Mouse (Mus musculus) embryonic facial prominence, embryonic 15.5 days (tissue): ENCODE data around the gene Cavin2. TPM values are rescaled to one million over a fixed set of nuclear protein-coding genes. Genes with fewer than 3 reads are reported as not detected.

Experiments used
- ATAC-seq: fragments of 200-750 bp; cut with Nextera tagmentation; 2 replicates; pipeline ENCODE4 v1.8.0; 2017; ENCODE audit warnings: low read depth, moderate TSS enrichment; ENCODE audit not compliant: insufficient number of reproducible peaks, low FRiP score, low TSS enrichment
- H3K27ac ChIP-seq: fragments of 300-500 bp; sonication (generic); replicated peaks from 2 replicates; pipeline ENCODE4 v1.5.1; 2015; ENCODE audit warnings: mild to moderate bottlenecking, inconsistent platforms
- H3K27me3 ChIP-seq: fragments of 300-500 bp; sonication (generic); 2 replicates; pipeline ENCODE4 v1.6.1; 2015; ENCODE audit warnings: inconsistent platforms
- H3K36me3 ChIP-seq: fragments of 300-500 bp; sonication (generic); 2 replicates; pipeline ENCODE4 v1.6.1; 2015; ENCODE audit warnings: mild to moderate bottlenecking, inconsistent platforms
- H3K4me1 ChIP-seq: fragments of 300-500 bp; sonication (generic); 2 replicates; pipeline ENCODE4 v1.6.1; 2015; ENCODE audit warnings: inconsistent platforms
- H3K4me2 ChIP-seq: fragments of 300-500 bp; sonication (generic); replicated peaks from 2 replicates; pipeline ENCODE4 v1.6.1; 2015; ENCODE audit warnings: mild to moderate bottlenecking, inconsistent platforms
- H3K4me3 ChIP-seq: fragments of 300-500 bp; sonication (generic); replicated peaks from 2 replicates; pipeline ENCODE4 v1.5.1; 2015; ENCODE audit warnings: mild to moderate bottlenecking, inconsistent platforms
- H3K9ac ChIP-seq: fragments of 300-500 bp; sonication (generic); 2 replicates; pipeline ENCODE4 v1.6.1; 2015; ENCODE audit warnings: inconsistent platforms
- H3K9me3 ChIP-seq: fragments of 300-500 bp; sonication (generic); replicated peaks from 2 replicates; pipeline ENCODE4 v1.6.1; 2016; ENCODE audit warnings: inconsistent platforms
- WGBS: fragments of 180-500 bp; shearing (Covaris S2); methylation state at CpG from one replicate; pipeline ENCODE4 v1.1.7; 2015; 5-methylcytosine and 5-hydroxymethylcytosine counted together
- polyA plus RNA-seq: library from polyadenylated mRNA; unstranded; fragments of >200 nt; fragmentation: Nextera tagmentation; extraction: Ambion mirVana; gene quantifications from 2 replicates; pipeline ENCODE4 v1.2.1, GENCODE M21; 2015

The Cavin2 gene
- polyA plus RNA-seq, 1 experiment from 2014 or later = 43.3 TPM

DNA sequence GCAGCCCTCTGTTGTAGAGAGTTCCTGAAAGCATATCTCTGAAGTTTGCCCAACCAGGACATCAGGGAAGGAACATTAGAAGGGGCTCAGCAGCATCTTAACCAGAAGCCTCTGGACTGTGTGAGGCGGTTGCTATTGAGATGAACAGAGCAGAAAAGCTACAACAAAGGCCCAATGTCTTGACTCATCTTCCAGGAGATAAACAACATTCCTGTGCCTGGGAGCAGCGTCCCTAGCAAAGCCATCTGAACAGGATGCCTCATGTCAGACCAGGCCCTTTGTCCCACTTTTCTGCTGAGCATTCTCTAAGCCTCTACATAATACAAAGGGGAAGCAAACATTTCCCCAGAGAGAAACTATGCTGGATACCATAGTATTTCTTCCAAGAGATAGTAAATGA, 26.6 kb downstream of the Cavin2 start:
- Histone ChIP-seq H3K27me3 (no peaks in the 10 kb centered on the region), H3K4me3 (no peak overlapping the region), H3K9ac (no peak overlapping the region), H3K4me2 (no peak overlapping the region), H3K4me1 (no peaks in the 10 kb centered on the region), H3K9me3 (no peaks in the 10 kb centered on the region), H3K27ac (no peak overlapping the region), H3K36me3 (no peaks in the 10 kb centered on the region)
- WGBS = 39% methylated on average over 2 of the region's 2 CpGs
- no peak for ATAC-seq

DNA sequence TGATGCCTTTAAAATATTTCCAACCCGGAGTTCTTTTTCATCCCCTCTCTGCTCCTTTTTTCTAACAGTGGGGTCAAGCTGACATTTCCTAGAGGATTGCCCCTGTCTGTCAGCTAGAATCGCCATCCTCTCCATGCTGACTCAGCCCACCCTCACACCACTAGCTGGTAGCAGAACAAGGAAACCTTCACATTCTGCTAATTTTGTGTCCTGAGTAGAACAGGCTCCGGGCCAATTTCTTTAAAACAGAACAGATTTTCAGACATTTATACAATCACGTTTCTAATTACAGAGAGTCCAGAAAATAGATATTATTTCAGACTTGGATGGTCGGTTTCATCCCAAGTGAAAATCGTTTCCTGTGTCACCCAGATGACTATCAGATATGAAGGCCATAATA, 34.6 kb downstream of the Cavin2 start:
- no peaks in the 10 kb centered on the region for H3K36me3 ChIP-seq
- no peaks in the 10 kb centered on the region for H3K27me3 ChIP-seq
- H3K4me3 ChIP-seq = no peak overlapping the region
- no peak for ATAC-seq
- WGBS = 37% methylated on average over 6 of the region's 6 CpGs
- no peak overlapping the region for H3K27ac ChIP-seq
- no peak overlapping the region for H3K4me2 ChIP-seq
- no peaks in the 10 kb centered on the region for H3K9me3 ChIP-seq
- no peak overlapping the region for H3K9ac ChIP-seq
- 0 out of 2 replicates have a peak, but pooled peaks cover 3% of the 10 kb centered on the region for H3K4me1 ChIP-seq

DNA sequence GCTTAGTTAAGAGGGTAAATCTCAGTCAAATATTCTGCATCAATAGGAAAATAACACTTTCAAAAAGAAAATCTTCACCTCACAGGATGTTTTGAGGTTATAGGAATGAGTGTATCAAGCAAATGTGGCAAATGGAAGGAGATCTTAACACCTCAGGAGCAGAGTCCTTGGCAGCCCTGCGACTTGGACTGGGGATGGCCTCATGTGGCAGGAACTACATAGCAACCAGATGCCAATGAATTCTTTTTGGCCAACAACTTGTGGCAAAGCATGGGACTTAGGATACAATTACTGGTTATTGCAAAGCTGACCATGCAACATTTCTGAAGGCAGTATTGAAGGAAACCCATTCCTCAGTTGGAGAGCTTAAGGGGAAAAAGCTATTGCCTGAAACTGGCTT, 39.6 kb downstream of the Cavin2 start:
- ATAC-seq = no peak
- Histone ChIP-seq H3K9me3 (no peaks in the 10 kb centered on the region), H3K9ac (no peak overlapping the region), H3K27me3 (no peaks in the 10 kb centered on the region), H3K4me3 (no peak overlapping the region), H3K27ac (no peak overlapping the region), H3K4me2 (no peak overlapping the region), H3K36me3 (no peaks in the 10 kb centered on the region), H3K4me1 (no peaks in the 10 kb centered on the region)
- 76% methylated on average over 1 of the region's 1 CpGs for WGBS

DNA sequence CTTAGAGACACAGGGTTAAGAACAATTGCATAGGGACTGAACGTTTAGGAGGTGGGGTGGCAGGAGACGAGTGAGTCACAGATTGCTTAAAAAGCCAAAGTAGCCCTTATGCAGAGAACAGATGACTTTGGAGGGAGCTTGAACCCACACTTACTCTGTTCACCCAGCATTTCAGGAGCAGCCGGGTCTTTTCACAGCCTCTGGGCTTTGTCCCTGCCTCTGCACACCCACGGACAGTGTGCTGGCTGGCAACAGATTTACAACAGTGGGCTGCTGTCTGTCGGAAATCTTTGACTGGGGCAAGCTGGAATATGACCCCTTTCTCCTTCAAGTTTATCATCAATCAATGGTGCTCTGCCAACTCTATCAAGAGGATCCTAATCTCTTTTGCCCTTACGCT, 44.1 kb downstream of the Cavin2 start:
- Histone ChIP-seq H3K27me3 (no peaks in the 10 kb centered on the region), H3K4me3 (no peak overlapping the region), H3K9ac (no peak overlapping the region), H3K4me2 (no peak overlapping the region), H3K36me3 (no peaks in the 10 kb centered on the region), H3K4me1 (0 out of 2 replicates have a peak, but pooled peaks cover 3% of the 10 kb centered on the region), H3K27ac (no peak overlapping the region), H3K9me3 (no peaks in the 10 kb centered on the region)
- no peak for ATAC-seq
- WGBS = 59% methylated on average over 6 of the region's 6 CpGs

DNA sequence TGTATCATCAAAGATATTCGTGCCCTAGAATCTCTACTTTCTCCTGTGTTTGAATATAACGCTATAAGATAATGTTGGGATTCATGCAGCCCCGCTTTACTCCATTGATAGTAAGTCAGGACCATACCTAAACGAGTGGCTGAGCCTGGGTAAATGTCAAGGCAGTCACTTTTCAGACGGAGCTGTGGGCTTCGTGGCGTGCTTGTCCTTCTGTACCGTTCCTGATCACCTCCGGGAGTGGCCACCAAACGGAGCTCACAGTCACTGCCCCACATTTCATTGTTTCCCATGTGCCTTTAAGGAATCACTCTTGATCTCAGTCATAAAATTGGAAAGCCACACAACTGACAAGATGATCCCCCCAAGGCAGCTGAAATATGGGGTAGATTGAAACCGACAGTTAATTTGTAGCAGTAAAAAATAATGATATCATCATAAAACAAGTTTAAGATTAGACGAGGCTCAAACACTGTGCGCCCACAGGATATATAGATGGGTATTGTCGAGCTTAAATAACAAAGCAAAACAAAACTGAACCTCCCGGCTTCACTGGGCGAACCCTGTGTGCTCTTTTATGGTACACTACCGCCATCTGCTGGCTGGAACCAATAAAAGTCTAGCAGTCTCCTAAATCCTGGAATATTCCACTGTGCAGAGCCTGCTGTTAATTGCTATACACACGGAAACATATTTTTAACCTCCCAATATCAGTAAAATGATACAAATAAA, 44.8 kb downstream of the Cavin2 start:
- H3K4me1 ChIP-seq = 0 out of 2 replicates have a peak, but pooled peaks cover 3% of the 10 kb centered on the region
- no peak overlapping the region for H3K27ac ChIP-seq
- WGBS = 23% methylated on average over 18 of the region's 18 CpGs
- ATAC-seq = peak; percentile 87
- no peaks in the 10 kb centered on the region for H3K27me3 ChIP-seq
- H3K36me3 ChIP-seq = no peaks in the 10 kb centered on the region
- no peaks in the 10 kb centered on the region for H3K9me3 ChIP-seq
- H3K4me2 ChIP-seq = peak overlapping the region; percentile 49
- peak overlapping the region; percentile 40 for H3K4me3 ChIP-seq
- H3K9ac ChIP-seq = no peak overlapping the region

DNA sequence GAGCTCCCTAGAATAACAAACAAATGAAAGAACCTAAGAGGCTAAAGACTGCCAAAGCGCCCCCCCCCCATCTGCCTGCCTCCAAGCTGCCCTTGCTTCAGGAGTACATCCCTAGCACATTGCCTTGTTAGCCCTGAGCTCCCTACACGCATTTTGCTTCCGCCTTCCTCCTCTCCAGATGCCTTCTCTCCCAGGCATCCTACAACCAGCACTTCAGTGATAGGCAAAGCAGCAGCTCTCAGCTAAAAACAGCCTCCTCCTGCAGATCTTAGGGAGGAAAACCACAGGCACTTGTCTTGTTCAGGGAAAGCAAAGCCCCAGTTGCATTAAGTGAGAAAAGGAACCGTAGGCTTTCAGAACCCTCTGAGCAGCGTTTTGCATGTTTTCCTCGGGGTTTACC, 45.4 kb downstream of the Cavin2 start:
- Histone ChIP-seq H3K27ac (no peak overlapping the region), H3K4me3 (no peak overlapping the region; the same call in 1 of the 2 replicates), H3K4me1 (0 out of 2 replicates have a peak, but pooled peaks cover 3% of the 10 kb centered on the region), H3K27me3 (no peaks in the 10 kb centered on the region), H3K9ac (no peak overlapping the region), H3K4me2 (0 out of 2 replicates have a peak overlapping the region, but pooled peaks have one; percentile 49), H3K36me3 (no peaks in the 10 kb centered on the region), H3K9me3 (no peaks in the 10 kb centered on the region)
- 28% methylated on average over 6 of the region's 6 CpGs for WGBS
- ATAC-seq = no peak

DNA sequence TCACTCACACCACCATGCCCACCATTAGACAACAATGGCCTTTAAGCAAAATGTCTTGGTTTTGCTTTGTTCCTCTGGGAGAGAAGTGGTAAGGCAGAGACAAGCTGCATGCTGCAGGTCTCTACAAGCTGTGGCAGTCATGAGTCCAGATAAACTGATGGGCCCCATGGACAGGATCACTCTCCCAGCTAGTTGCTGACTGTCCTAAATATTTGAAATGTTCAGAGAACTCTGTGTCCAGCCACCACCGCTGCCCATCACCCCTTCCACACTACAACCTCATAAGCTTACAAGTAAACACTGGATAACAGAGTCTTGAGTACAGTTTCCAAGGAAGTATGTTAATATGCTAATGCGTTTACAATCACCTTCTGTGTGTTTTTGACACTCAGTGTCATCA, 46.2 kb downstream of the Cavin2 start:
- Histone ChIP-seq H3K9me3 (no peaks in the 10 kb centered on the region), H3K36me3 (no peaks in the 10 kb centered on the region), H3K9ac (no peak overlapping the region), H3K4me3 (no peak overlapping the region), H3K27me3 (no peaks in the 10 kb centered on the region), H3K4me1 (0 out of 2 replicates have a peak, but pooled peaks cover 3% of the 10 kb centered on the region), H3K27ac (no peak overlapping the region), H3K4me2 (no peak overlapping the region)
- ATAC-seq = no peak
- 88% methylated on average over 2 of the region's 2 CpGs for WGBS

DNA sequence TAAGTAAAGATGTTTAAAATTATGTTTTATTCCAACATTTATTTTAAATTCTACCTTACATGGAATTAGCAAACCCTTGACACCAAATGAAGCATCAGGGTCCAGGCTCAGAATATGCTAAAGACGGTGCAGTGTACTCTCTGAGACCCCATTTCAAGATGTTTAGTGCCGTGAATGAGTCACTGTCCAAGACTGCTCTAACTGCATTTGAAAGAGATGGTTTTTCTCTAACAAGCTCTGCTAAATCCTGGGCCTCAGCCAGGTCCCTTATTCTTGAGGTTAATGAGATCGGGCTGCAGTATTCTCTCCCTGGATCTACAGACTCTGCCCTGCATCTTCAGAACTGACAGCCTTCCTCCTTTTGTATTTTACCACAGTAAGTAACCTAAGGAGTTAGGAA, 55.2 kb downstream of the Cavin2 start:
- Histone ChIP-seq H3K27me3 (no peaks in the 10 kb centered on the region), H3K4me3 (no peak overlapping the region), H3K9me3 (no peaks in the 10 kb centered on the region), H3K9ac (no peak overlapping the region), H3K36me3 (no peaks in the 10 kb centered on the region), H3K4me1 (no peaks in the 10 kb centered on the region), H3K4me2 (no peak overlapping the region), H3K27ac (no peak overlapping the region)
- 57% methylated on average over 3 of the region's 3 CpGs for WGBS
- no peak for ATAC-seq

DNA sequence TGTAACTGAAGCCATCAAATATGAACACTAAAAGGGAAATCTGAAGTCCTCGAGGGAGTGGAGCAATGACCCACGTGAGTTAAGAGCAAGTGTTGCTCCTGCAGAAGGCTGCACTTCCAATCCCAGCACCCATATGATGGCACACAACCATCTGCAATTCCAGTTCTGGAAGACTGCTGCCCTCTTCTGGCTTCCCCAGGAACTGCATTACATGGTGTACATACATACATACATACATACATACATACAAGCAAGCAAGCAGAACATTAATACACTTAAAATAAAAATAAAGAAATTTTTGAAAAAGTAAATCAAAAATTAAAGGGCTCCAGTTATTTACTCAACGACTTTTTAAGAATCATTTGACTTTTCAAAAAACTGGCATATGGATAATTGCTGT, 58.7 kb downstream of the Cavin2 start:
- ATAC-seq = no peak
- 88% methylated on average over 3 of the region's 3 CpGs for WGBS
- no peak overlapping the region for H3K4me2 ChIP-seq

DNA sequence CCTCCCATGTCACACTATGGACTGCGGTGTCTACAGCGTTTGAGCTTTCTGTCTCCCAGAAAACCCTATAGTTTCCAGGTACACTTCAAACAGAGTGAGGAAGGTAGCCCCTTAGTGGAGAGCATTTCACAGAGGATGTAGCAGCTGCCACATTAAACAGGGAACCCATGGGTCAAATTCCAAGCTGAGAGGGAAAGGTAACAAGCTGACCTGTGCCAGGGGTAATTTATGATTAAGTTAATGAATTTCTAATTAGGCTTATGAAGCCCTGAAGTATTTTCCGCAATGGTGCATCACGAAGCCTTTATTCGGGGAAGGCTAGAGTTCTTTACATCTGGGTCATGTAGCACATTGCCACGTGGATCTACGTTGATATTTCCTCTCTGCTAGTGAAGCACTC, 59.7 kb downstream of the Cavin2 start:
- no peak overlapping the region for H3K4me2 ChIP-seq
- ATAC-seq = no peak
- no peaks in the 10 kb centered on the region for H3K36me3 ChIP-seq
- no peaks in the 10 kb centered on the region for H3K4me1 ChIP-seq
- 80% methylated on average over 7 of the region's 7 CpGs for WGBS
- H3K9ac ChIP-seq = no peak overlapping the region
- H3K9me3 ChIP-seq = no peaks in the 10 kb centered on the region
- H3K27ac ChIP-seq = no peak overlapping the region
- no peak overlapping the region for H3K4me3 ChIP-seq
- H3K27me3 ChIP-seq = no peaks in the 10 kb centered on the region

More for the DNA sequence above, 58.7 kb downstream of the Cavin2 start:
- Histone ChIP-seq H3K27ac (no peak overlapping the region), H3K4me1 (no peaks in the 10 kb centered on the region), H3K36me3 (no peaks in the 10 kb centered on the region), H3K4me3 (no peak overlapping the region), H3K27me3 (no peaks in the 10 kb centered on the region), H3K9ac (no peak overlapping the region), H3K9me3 (no peaks in the 10 kb centered on the region)

DNA sequence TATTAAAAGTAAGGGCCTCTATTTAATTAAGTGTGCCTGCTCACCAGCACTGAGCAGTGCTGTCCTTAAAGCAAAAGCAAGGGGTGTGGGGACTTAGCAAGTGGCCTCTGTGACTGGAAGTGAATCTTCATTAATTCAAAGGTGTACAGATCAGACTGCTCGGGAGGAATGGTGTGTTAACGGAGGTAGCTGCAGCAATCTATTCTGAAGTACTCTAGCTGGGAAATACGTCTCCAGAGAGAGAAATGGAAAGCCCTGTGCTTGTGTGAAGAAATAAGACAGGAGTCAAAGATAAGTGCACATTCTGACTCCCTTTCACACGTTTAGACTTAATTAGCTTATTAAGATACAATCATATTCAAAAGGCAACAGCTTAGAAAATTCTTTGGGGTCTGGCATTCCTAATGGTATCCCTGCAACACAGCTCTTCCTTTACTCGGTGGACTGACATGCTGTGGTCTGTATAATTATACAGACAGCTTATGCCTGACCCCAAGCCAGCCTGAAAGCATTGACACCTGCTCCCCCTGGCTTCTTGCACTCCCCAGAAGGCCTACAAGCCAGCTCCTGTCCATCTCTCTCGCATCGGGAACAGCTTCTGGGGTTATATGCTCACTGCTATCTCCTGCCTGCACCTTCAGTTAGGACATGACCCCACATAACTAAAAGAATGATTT, 60.5 kb downstream of the Cavin2 start:
- ATAC-seq = no peak
- Histone ChIP-seq H3K4me2 (no peak overlapping the region), H3K27ac (no peak overlapping the region), H3K36me3 (no peaks in the 10 kb centered on the region), H3K4me1 (no peaks in the 10 kb centered on the region), H3K4me3 (no peak overlapping the region), H3K9ac (no peak overlapping the region), H3K27me3 (no peaks in the 10 kb centered on the region), H3K9me3 (no peaks in the 10 kb centered on the region)
- 53% methylated on average over 7 of the region's 7 CpGs for WGBS
